Mouse (Mus musculus) right cerebral cortex, postnatal 10 days (tissue): ENCODE results near the gene U2af1l4.

ENCODE experiments used
- DNase-seq, 2 experiments: peaks; one replicate each; pipeline ENCODE4 v3.0.0; 2021; ENCODE audit warnings: low spot score in 2 of 2

The U2af1l4 gene

GRCm38 (mm10) chr7:30552102-30553020, 10.7 kb upstream of the U2af1l4 start, which contains the start of the genes Hspb6 and Proser3:
Gene Hspb6, plus strand, starts transcription at chr7:30552178.
Gene Proser3, minus strand, starts transcription at chr7:30552299.
- peak; percentile 99 for DNase-seq

- DNase-seq: peak in 1 of 2 experiments; percentile 63
Observed at GRCm38 (mm10) chr7:30553021-30553589, 10.0 kb upstream of the U2af1l4 start.

GRCm38 (mm10) chr7:30553810-30554584, 9.1 kb upstream of the U2af1l4 start:
- DNase-seq: no peak

GRCm38 (mm10) chr7:30556894-30557536, 6.1 kb upstream of the U2af1l4 start:
- DNase-seq: peak in 1 of 2 experiments; percentile 33

DNA sequence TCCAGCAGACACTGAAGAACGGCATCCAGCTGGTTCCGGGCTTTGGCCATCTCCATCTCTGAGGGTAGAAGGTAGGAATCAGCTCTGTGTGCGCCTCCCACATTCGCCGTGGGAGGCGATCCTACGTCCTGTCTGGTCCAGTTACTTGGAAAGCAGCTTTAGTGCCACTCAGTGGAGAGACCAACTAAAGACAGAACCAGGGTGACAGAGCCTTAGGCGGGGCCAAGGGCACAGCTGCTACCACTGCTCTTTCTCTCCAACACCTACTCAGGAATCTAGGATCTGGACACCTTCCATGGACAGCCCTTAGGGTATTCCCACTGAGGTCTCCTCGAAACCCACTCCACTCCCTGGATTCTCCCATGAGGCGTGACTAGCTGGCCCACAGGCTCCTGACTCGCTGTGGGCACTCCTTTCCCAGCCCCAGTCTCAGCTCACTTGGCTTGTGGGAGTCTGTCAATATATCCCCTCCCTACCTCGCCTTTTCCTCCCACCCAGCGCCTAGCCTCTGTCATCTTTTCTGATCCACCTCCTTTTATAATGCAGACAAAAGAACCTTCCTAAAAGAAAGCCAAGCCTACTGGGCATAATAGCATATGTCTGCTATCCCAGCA, 5.1 kb upstream of the U2af1l4 start:
- DNase-seq: no peak

- no peak for DNase-seq
Observed at GRCm38 (mm10) chr7:30558656-30559442, 4.3 kb upstream of the U2af1l4 start.

DNA sequence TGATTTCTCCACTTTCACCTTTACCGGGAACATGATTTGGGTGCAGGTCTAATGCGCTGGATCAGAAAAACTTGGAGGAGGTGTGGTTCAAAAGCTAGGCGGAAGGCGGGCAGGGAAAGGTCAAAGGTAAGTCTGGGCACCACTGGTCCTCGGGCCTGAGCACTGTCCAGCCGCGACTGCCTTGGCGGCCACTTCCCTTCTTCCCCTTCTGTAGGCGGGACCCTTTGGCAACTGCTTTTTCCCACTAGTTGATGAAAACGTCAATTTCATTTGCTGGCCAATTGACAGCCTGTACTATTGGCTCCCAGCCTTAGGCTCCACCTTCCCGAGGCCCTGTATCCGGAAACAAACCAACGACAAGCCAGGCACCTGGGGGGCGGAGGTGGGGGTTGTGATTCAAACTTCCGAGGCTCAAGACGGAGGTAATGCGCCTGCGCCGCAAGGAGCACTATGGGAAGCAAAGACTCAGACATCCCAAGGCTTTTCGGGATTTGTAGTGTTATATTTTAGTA, 3.6 kb upstream of the U2af1l4 start, which contains the start of gene Lin37:
Gene Lin37, minus strand, starts transcription at position 396 of the 512 bp plus-strand sequence.
- peak; percentile 99 for DNase-seq

DNA sequence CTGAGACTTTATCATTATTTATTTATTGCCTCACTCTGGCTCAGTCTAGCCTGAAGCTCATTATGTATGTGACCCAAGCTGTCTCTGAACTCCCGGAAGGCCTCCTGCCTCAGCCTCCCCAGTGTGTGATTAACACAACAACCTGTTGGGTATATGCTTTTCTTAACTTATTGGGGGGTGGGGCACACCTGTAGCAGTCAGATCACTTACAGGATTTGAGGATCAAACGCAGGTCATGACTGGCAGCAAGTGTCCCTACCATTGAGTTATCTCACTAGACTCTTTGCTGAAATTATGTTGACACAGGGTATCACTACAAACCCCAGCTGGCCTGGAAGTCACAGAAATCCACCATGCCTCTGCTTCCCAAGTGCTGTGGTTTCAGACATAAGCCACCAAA, 2.8 kb upstream of the U2af1l4 start:
- no peak for DNase-seq

DNA sequence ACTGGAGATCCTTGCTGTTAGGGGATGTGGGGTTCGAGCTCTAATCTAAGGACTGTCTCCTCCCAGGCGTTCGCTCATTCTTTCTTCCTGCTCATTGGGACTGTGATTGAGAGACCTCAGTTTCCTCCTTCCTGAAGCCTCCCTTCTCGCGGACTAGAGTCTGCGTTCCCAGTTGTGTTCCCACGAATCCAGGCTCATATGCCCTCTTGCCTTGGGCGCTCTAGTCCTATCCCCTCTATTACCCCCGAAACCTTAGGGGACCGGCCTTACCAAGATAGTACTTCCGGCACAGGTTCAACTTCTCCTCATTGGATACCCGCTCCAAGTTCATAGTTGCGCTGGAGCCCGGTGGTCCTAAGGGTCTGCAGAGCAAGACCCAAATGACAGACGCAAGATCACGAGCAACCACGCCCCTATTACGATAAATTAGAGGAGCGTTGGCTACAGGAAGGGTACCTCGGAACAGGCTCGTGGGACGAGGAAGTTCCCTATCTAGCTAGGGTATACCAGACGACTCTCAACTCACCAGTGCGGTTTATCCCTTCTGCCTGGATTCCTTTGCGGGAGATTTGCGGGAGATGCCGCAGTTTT, 480 bp upstream of the U2af1l4 start:
- DNase-seq: no peak

- no peak for DNase-seq
Observed at GRCm38 (mm10) chr7:30563906-30564280, 792 bp downstream of the U2af1l4 start.

DNA sequence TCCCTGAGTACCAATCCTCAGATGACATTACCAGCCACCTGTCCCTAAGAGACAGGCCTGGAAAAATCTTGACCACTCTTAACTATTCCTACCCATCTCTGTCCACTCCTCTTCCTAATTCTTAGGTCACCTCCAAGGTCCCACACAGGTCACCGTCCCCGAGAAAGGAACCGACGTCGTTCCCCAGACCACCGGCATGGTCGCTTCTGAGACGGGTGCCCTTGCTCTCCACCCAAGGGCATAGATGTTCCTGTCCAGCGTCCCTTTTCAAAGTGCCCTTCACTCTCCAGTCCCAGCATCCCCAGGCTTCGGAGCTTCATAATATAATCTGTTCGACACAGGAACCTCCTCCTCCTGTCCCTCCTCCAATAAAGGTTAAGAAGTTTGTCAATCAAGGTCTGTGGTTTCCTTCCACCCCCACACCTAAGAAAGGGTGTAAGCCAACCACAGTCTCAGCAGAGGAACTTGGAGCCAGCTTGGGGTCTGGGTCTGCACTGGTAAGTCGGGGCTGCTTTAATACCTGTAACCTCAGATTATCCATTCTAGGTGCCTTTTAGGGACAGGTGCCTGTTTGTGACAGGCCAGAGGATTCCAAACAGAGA, 2.0 kb downstream of the U2af1l4 start, which contains the start of gene Igflr1:
Gene Igflr1, plus strand, starts transcription at position 458 of the 602 bp plus-strand sequence.
- DNase-seq: no peak

GRCm38 (mm10) chr7:30566033-30566432, 2.9 kb downstream of the U2af1l4 start:
- DNase-seq: no peak

DNA sequence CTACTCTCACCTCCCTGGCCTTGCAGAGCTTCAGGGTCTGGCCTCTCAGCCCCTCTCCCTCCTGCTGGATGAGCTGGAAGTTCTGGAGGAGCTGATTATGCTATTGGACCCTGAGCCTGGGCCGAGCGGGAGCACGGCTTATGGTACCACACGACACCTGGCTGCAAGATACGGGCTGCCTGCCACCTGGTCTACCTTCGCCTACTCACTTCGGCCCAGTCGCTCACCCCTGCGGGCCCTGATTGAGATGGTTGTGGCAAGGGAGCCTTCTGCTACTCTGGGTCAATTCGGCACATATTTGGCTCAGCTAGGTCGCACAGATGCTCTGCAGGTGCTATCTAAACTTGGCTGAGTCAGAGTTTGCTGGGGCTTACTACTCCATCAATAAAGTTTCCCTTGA, 4.5 kb downstream of the U2af1l4 start:
- DNase-seq: no peak

DNA sequence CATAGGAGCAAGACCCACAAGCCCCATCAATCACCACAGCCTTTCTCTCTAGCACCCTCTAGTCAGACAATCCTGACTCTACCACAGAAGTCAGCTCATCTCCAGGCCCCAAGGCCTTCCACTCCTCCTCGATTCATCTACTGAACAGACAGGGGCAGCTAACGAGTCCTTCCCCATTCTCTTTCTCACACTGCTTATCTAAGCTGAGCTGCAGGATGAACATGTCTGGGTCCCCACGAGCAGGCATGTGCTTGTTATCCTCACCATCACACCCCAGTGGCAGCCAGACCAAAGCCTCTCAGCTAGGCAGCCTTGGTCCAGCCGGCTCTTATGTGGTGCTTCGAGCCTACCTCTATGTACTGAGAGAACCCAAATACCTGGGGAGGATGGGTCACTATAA, 9.3 kb downstream of the U2af1l4 start:
- DNase-seq: no peak

DNA sequence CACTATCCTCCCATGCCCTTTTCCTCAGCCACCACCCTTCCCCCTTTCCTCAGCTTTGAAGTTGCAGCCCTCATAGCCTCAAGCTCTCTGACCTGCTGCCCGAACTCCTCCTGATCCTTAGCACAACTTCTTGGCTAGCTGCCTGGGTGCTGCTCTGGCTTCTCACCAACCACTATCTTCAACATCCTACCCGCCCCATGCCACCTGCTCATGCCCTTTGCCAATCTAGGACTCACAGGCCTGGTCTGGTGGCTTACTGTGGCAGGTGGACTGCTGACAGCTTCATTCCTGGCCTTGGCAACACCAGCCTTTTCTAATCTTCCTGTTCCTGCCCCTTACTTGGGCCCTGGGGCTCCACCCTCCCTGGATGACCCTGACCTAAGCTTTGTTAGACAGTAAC, 9.9 kb downstream of the U2af1l4 start:
- DNase-seq: no peak

DNA sequence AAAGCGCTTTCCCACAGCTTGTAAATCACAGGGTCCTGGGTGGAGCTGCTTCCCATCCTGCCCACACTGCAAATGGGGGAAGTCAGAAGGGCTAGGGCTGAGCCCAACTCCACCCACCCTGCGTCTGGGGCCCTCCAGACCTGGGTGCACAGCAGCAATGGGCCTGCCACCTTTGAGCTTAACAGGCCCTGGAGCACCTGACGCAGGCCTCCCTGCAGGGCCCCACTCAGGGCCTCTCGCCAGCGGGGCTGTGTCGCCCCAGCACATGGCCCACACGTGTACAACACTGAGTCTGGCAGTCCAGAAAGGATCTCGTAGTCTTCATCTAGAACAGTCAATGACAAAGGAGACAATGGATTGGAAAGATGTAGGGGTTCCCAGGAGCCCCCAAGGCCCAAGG, 16.8 kb downstream of the U2af1l4 start:
- DNase-seq: no peak

GRCm38 (mm10) chr7:30581547-30581946, 18.4 kb downstream of the U2af1l4 start:
- DNase-seq: no peak

- no peak for DNase-seq
Observed at GRCm38 (mm10) chr7:30584339-30584738, 21.2 kb downstream of the U2af1l4 start.

DNA sequence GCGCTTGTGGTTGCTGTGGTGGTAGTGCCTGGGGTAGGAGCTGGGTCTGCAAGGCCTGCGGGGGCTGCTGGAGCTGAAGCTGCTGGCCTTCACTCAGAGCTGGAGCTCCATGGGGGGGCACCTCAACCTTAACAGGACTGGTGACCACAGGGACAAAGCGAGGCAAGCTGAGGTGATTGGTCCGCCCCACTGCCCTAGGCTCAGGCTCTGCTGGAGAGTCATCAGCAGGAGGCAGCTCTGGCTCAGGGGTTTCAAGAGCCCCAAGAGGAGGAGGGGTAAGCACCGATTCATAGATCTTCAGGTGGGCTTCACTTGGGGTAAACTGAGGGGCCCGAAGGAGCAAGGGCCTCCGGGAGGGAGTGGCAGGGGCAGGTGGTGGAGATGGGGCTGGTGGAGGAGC, 22.1 kb downstream of the U2af1l4 start:
- no peak for DNase-seq
